Mouse (Mus musculus) small intestine, adult 2 months (tissue): ENCODE data around the gene Dzip1.

Experiments used
- CTCF ChIP-seq: fragments of 200-500 bp; IDR thresholded peaks from 2 replicates; pipeline ENCODE4 v1.5.1; 2012; ENCODE audit warnings: low read depth, mild to moderate bottlenecking, control low read depth, inconsistent platforms, low read length, moderate library complexity, mixed read lengths; ENCODE audit not compliant: insufficient replicate concordance, insufficient read length; ENCODE audit errors: extremely low read depth
- POLR2A ChIP-seq: fragments of 200-500 bp; IDR thresholded peaks from 2 replicates; pipeline ENCODE4 v1.6.1; 2012; ENCODE audit warnings: low read depth, mild to moderate bottlenecking, control low read depth, inconsistent platforms, low read length, moderate library complexity

- TF ChIP-seq CTCF (no peak), POLR2A (no peak)
These were observed 15.4 kb downstream of the Dzip1 start for GRCm38 (mm10) chr14:118909872-118910271.
